Comparison of ENCODE assay signal across 8 mouse cellular contexts in the genomic region with DNA sequence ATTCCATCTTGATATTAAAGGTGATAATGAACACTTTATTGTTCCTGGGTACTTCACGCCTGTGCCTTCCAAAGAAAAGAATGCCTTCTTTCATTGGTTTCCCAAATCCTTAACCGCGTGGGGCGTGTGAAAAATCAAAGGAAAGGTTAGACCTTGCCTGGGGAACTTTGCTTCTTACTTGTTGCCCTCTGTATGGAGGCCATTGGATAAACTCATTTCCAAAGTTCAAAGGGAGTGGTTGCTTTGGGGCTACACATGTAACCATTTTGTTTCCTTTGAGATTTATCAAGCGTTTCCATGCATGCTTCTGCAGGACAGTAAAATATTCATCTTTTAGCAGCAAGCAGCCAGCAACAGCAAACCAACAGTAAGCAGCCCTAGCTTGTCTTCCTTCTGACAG. TPM values are rescaled to one million over a fixed set of nuclear protein-coding genes. Genes with fewer than 3 reads are reported as not detected.
DNase-seq lines count a peak whose midpoint lies in the region; ATAC-seq and TF ChIP-seq lines count a peak whose summit lies in the region.

No protein-coding gene starts in this region.

- H3K4me1 ChIP-seq in lung, embryonic 16.5 days (replicated peaks; ENCODE audit: control insufficient read depth, insufficient read depth, low read length): peaks cover 14% of the 10 kb centered on the region
- H3K4me1 ChIP-seq in heart, postnatal 0 days (ENCODE audit: control insufficient read depth, insufficient read depth): peaks cover 21% of the 10 kb centered on the region
- H3K4me1 ChIP-seq in limb, embryonic 13.5 days: peaks cover 20% of the 10 kb centered on the region
- H3K4me1 ChIP-seq in stomach, embryonic 14.5 days (ENCODE audit: control insufficient read depth, insufficient read depth, low read length): 0 out of 2 replicates have a peak, but pooled peaks cover 8% of the 10 kb centered on the region

- peak overlapping the region; percentile 62 for H3K4me2 ChIP-seq in lung, embryonic 16.5 days (ENCODE audit: low read depth, low read length)
- H3K4me2 ChIP-seq in heart, postnatal 0 days (ENCODE audit: low read depth, low read length): peak overlapping the region; percentile 84
- H3K4me2 ChIP-seq in limb, embryonic 13.5 days (replicated peaks): peak overlapping the region; percentile 82
- peak overlapping the region; percentile 78 for H3K4me2 ChIP-seq in stomach, embryonic 14.5 days (replicated peaks; ENCODE audit: low read depth, low read length)

- no peak for DNase-seq in lung, adult 18-20 months
- no peak for DNase-seq in heart, postnatal 0 days (ENCODE audit: low spot score)
- no peak for DNase-seq in left cerebral cortex, adult 18-20 months (ENCODE audit: low spot score in 2 of 2)
- DNase-seq in gastrocnemius, postnatal 14 days: no peak
- no peak for DNase-seq in gastrocnemius, postnatal 4 days (ENCODE audit: low spot score in 2 of 2)

- no peaks in the 10 kb centered on the region for H3K27me3 ChIP-seq in lung, embryonic 16.5 days (ENCODE audit: control insufficient read depth, insufficient read depth, low read depth, low read length)
- H3K27me3 ChIP-seq in heart, postnatal 0 days (ENCODE audit: control insufficient read depth, insufficient read depth, low read length): no peaks in the 10 kb centered on the region
- H3K27me3 ChIP-seq in limb, embryonic 13.5 days: no peaks in the 10 kb centered on the region
- H3K27me3 ChIP-seq in stomach, embryonic 14.5 days (ENCODE audit: control insufficient read depth, insufficient read depth, low read length): no peaks in the 10 kb centered on the region

- no peaks in the 10 kb centered on the region for H3K36me3 ChIP-seq in lung, embryonic 16.5 days (ENCODE audit: control insufficient read depth, insufficient read depth, low read length)
- H3K36me3 ChIP-seq in heart, postnatal 0 days (replicated peaks; ENCODE audit: control insufficient read depth, insufficient read depth, low read length): no peaks in the 10 kb centered on the region
- H3K36me3 ChIP-seq in limb, embryonic 13.5 days: no peaks in the 10 kb centered on the region
- H3K36me3 ChIP-seq in stomach, embryonic 14.5 days (ENCODE audit: control insufficient read depth, insufficient read depth, low read length): no peaks in the 10 kb centered on the region

- no peak for TF ChIP-seq EP300 in heart, postnatal 0 days (IDR thresholded peaks at IDR 0.05; ENCODE audit: low read depth)

- intact Hi-C loops in gastrocnemius, postnatal 14 days (cut with DNase I; ENCODE audit: low total_unique reads): loop anchor here (5.0 kb wide), 1 partner anchor 981 kb away; no protein-coding TSS in a partner anchor

- peak overlapping the region; percentile 60 for H3K9ac ChIP-seq in lung, embryonic 16.5 days (ENCODE audit: low read length)
- peak overlapping the region; percentile 68 for H3K9ac ChIP-seq in heart, postnatal 0 days (replicated peaks; ENCODE audit: low read depth, low read length)
- peak overlapping the region; percentile 72; the same call in 1 of the 2 replicates for H3K9ac ChIP-seq in limb, embryonic 13.5 days
- no peak overlapping the region for H3K9ac ChIP-seq in stomach, embryonic 14.5 days (replicated peaks; ENCODE audit: low read depth, low read length)

- H3K27ac ChIP-seq in lung, embryonic 16.5 days (ENCODE audit: low read length): peak overlapping the region; percentile 91
- peak overlapping the region; percentile 98 for H3K27ac ChIP-seq in heart, postnatal 0 days (ENCODE audit: low read depth)
- peak overlapping the region; percentile 86; the same call in 1 of the 2 replicates for H3K27ac ChIP-seq in limb, embryonic 13.5 days
- peak overlapping the region; percentile 90 for H3K27ac ChIP-seq in stomach, embryonic 14.5 days (ENCODE audit: low read length)

- H3K4me3 ChIP-seq in lung, embryonic 16.5 days (ENCODE audit: low read length): peak overlapping the region; percentile 54
- H3K4me3 ChIP-seq in heart, postnatal 0 days (ENCODE audit: low read depth, low read length): peak overlapping the region; percentile 84
- H3K4me3 ChIP-seq in limb, embryonic 13.5 days: peak overlapping the region; percentile 60
- peak overlapping the region; percentile 58 for H3K4me3 ChIP-seq in stomach, embryonic 14.5 days (ENCODE audit: low read depth, low read length)

- WGBS in lung, embryonic 16.5 days: 34% methylated on average over 5 of the region's 5 CpGs
- WGBS in heart, postnatal 0 days: 27% methylated on average over 5 of the region's 5 CpGs
- 54% methylated on average over 5 of the region's 5 CpGs for WGBS in limb, embryonic 13.5 days
- 49% methylated on average over 5 of the region's 5 CpGs for WGBS in stomach, embryonic 14.5 days

- TF ChIP-seq CTCF in heart, postnatal 0 days (IDR thresholded peaks at IDR 0.05; ENCODE audit: low read depth): no peak

- no peak for ATAC-seq in lung, embryonic 16.5 days (ENCODE audit: low read depth)
- ATAC-seq in heart, postnatal 0 days (ENCODE audit: insufficient read depth, low read depth): no peak
- no peak for ATAC-seq in limb, embryonic 13.5 days (ENCODE audit: low FRiP score, low read depth)
- ATAC-seq in stomach, embryonic 14.5 days (ENCODE audit: insufficient number of reproducible peaks, insufficient read depth, low FRiP score, low read depth): no peak

- H3K9me3 ChIP-seq in lung, embryonic 16.5 days (ENCODE audit: control insufficient read depth, low read length): no peaks in the 10 kb centered on the region
- H3K9me3 ChIP-seq in heart, postnatal 0 days (replicated peaks; ENCODE audit: control insufficient read depth, low read length): no peaks in the 10 kb centered on the region
- H3K9me3 ChIP-seq in limb, embryonic 13.5 days: no peaks in the 10 kb centered on the region
- H3K9me3 ChIP-seq in stomach, embryonic 14.5 days (ENCODE audit: control insufficient read depth, low read depth, low read length): no peaks in the 10 kb centered on the region

RNA-seq across cellular contexts. Expression of a gene that starts 20.3 kb away (rescaled TPM):
- polyA plus RNA-seq in lung, embryonic 16.5 days (2015; fragmentation: Nextera tagmentation; extraction: Ambion mirVana): 55.1 and 58.7 TPM in 2 replicates
- total RNA-seq in heart, postnatal 0 days (2014; rRNA removed; ENCODE audit: low replicate concordance): 27.7 and 32.5 TPM in 2 replicates
- 28.9 and 31.7 TPM in 2 replicates for polyA plus RNA-seq in heart, postnatal 0 days (2015; fragmentation: Nextera tagmentation; extraction: Ambion mirVana)
- polyA plus RNA-seq in limb, embryonic 13.5 days (2015; fragmentation: Nextera tagmentation; extraction: Ambion mirVana): 21.7 and 23.7 TPM in 2 replicates
- polyA plus RNA-seq in stomach, embryonic 14.5 days (2014; fragmentation: Nextera tagmentation; extraction: Ambion mirVana): 45.1 and 52.6 TPM in 2 replicates
- 10 to 100 TPM; 10.3 to 11.7 TPM for total RNA-seq in left cerebral cortex, adult 18-20 months (2021)
- 10 to 100 TPM in 1 of 2 experiments, 1 to 10 TPM in 1; 9.3 to 15.5 TPM for total RNA-seq in gastrocnemius, postnatal 14 days (2021)
- 10 to 100 TPM; 38.5 to 40.9 TPM for total RNA-seq in gastrocnemius, postnatal 4 days (2021)
